Mouse (Mus musculus) gastrocnemius, postnatal 36 days (tissue): ENCODE data around the gene Zfp871. TPM values are rescaled to one million over a fixed set of nuclear protein-coding genes. Genes with fewer than 3 reads are reported as not detected.

Experiments used
- DNase-seq, 2 experiments: peaks; one replicate each; pipeline ENCODE4 v3.0.0; 2022
- intact Hi-C: fragments of 180-260 bp; cut with DNase I; formaldehyde crosslinking; loops from one replicate; pipeline ENCODE4 v1.15.1; 2025
- long read RNA-seq, 2 experiments: library from polyadenylated mRNA; stranded (forward); transcript quantifications; one replicate each; pipeline ENCODE4 v2.0.0; 2021
- total RNA-seq, 2 experiments: library from RNA; stranded (reverse); gene quantifications; 2 replicates each; pipeline ENCODE4 v1.2.3; 2021

Gene Zfp871
- 10 to 100 TPM; 16.9 to 21.8 TPM for total RNA-seq
- long read RNA-seq, experiment 1, partial matches to known transcripts = 0 of 5 reads
- long read RNA-seq, experiment 1, other reads (novel, unspliced or antisense) = 5 of 5 reads
- long read RNA-seq, experiment 2, full-length matches to known transcripts = 2 of 7 reads
- long read RNA-seq, experiment 2, partial matches to known transcripts = 0 of 7 reads
- long read RNA-seq, experiment 2, other reads (novel, unspliced or antisense) = 5 of 7 reads

DNA sequence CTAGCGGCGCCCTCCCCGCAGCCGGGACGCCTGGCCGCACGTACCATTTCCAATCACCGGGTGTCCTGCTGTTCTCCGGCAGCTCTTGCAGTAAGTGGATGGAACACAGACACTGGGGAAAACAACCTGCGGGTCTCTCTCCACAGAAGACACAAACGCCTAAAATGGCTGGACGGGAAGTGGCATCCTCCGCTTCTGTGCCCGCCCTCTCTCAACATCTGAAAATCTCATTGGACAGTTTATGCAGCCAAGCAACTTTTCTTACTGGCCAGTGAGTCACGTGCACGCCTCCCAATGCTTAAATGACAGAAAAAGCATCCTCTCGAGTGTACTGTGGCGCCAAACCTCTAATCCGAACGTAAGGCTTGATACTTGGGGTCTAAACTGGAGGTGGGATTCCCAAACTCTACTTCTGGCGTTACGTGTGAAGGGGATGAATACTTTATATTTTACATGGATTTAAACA is at the start of gene Zfp871:
TSS of gene Zfp871 (minus strand) at position 194 of the 466 bp plus-strand sequence.
- intact Hi-C loops = no loop called here

DNA sequence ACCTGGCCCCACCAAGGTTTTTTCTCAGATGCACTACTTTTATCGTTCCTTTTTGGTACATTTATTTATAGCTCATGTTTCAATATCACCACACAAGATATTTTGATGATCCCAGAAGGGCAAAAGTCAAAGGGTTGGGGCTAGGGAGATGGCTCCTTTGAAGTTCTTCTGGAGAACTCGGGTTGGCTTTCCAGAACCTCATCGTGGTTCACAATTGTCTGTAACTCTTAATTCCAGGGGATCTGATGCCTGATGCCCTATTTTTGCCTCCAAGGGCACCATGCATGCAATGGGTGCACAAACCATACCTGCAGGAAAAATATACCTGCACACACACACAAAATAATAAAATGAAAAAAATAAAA is 42.3 kb upstream of the Zfp871 start:
- no peak for DNase-seq
- intact Hi-C loops = no loop called here

More for the DNA sequence above, at the start of gene Zfp871:
- DNase-seq = peak; percentile 75 to 77

DNA sequence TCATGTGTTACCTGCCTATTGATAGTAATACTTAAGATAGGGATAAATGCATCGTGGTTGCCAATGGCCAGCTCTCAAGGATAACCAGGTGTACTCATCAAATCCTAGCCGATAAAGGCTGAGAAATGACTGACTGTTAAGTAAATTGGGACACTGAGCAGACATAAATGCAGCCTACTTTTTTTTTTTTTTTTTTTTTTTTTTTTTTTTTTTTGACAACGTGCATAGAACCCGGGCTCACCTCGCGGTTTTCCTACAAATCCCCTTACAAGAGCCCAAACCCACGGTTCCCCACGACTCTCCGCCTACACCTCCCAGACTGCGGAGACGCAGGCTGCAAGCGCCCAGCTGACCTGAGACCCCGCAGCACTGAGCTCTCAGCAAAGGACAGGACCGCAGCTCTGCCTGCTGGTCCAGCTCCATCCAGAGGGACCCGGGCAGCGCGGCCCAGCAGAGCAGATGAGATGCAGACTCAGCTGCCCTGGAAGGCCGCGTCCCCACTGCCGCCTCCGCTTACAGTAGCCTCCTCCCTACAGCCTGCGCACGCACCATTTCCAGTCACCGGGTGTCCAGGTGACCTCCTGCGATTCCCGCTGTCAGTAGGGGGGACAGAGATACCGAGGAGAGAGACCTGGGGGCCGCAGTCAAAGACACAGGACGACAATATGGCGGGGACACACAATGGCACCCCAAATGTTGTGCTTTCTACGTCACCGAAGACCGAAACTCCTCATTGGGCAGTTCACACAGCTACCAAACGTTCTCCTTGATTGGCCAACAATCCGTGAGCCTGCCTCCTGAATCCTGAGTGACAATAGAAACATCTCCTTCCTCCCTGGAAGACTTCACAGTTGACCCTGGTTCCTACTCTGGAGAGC is 41.7 kb upstream of the Zfp871 start, which contains the start of gene Zfp799:
TSS of gene Zfp799 (minus strand) at position 722 of the 878 bp plus-strand sequence.
- peak; percentile 49 to 63 for DNase-seq
- intact Hi-C loops = no loop called here

DNA sequence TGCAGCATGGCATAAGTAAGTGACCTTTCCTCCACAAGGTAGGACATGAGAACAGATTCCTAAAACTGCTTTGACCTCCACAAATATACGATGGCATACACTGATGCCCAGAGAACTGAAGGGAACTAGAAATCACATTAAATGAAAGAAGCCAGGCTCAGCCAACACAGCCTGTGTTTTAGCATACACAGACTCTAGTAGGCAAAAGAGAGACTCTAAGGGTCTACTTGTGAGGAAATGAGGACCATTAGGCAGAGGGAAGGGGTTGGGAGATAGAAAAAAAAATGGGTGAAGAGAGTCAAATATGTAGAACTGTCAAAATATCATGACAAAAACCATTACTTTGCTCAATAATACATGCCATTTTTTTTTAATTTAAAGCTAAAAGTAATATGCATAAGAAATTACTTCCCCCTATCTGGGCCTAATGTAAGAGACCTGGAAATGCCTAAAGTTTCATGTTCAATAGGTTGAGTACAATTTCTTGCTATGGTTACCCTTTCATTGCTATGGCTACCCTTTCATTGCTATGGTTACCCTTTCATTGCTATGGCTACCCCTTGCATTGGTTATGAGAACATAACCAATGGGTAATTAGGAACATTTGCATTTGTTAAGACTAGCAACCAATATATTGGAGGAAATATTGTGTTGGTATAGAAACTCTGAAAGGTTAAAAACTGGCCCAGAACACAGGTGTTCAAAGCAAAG is 28.1 kb upstream of the Zfp871 start:
- intact Hi-C loops = no loop called here
- DNase-seq = no peak

DNA sequence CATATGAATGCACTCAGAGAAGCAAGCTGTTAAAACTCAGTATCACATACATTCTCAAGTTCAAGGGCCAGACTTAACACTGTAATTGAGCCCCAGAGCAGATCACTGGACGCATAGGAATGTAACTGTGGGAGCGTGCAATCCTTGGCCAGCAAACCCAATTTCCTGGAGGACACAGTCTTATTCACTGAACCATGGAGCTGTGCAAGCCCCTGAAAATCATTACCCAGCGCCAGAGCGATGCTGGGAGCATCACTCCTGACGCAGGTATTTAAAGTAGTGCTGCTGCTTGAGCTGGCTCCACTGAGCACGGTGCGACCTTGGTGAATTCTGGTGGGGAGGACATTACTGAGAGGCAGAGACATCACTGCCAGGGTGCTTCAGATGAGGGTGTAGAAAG is 26.0 kb upstream of the Zfp871 start:
- intact Hi-C loops = no loop called here
- no peak for DNase-seq

DNA sequence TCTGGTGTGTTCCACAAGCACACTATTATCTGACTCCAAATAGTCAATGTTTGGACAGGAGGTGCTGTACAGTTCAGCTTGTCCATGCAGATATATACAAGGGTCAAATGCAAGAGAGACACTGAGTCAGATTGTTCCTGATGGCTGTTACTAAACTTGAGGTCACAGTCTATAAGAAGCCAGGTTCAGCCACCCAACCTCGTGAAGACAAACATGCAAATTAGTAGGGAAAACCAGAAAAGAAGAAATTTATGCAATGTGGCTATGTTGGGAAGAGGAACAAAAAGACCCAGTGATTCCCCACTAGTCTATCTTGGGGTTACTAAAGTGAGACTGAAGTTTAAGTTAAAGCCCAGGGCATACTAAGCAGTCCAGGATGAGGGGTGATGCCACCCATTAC is 22.6 kb upstream of the Zfp871 start:
- DNase-seq = no peak
- intact Hi-C loops = no loop called here

DNA sequence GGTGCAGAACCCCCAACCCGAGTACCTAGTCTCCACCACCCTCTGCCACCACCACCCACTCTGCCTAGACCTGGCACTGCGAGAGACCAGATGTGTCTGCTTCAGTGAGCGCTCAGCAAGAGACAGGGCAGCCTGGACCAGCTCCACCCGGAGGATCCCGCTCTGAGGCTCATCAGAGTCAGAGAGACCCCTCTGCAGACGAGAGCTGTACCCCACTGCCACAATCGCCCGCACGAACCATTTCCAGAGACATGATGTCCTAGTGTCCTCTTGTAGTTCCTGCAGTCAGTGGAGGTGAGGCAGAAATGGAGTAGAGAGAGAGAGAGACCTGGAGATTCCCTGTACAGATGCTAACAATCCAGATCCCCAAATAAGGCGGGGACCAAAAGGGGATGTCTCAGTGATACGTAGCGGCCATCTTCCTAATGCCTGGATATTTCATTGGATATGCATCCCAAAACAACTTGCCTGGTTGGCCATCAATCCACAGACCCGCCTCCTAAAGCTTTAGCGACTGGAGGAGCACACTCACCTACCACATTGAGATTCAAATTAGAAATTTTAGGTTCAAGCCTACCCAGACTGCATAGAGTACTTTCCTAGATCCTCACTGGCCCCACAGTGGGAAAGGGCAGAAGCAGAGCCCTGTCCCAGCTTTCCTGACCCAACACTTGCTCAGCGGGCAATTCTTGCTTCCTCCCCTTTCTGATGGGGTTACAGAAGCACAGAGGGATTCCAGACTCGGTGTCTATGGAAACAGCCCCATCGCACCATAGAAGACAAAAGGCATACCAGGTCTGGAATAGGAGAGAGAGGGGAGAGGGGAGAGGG is 21.7 kb upstream of the Zfp871 start, which contains the start of gene Zfp811:
TSS of gene Zfp811 (minus strand) at position 388 of the 831 bp plus-strand sequence.
- intact Hi-C loops = no loop called here
- DNase-seq = no peak

DNA sequence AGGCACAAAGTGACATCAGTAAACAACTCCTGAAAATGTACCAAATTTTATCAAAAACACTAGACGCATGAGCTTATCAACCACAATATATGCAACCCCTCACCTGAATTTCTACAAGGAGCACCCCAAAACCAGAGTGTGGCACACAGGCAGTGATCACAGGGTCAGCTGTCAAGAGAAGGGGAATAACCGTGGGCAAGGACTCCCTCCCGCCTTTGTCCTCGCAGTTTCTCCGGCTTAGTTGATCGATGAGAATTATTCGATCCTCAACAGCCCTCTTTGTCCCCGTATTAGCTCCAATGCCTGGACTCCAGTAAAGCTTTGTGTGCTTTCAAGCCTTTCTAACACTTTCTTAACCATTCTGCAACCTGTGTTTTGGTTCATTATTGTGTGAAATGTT is 20.8 kb upstream of the Zfp871 start:
- intact Hi-C loops = no loop called here
- no peak for DNase-seq

DNA sequence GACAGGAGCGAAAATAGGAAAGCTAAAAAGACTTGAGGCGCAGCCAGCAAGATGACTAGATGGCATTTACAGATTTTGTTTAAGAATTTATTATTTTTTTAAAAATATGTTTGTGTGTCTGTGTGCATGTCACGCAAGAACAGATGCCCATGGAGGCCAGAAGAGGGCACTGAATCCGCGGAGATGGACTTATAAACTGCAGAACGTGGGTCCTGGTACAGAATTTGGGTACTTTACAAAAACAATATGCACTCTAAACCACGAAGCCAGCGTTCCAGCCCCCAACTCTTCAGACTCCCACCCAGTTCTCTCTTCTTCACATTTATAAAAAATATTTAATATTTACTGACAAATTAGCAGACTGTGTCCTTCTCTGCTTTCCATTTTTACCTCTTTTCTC is 1.2 kb upstream of the Zfp871 start:
- intact Hi-C loops = no loop called here
- DNase-seq = no peak

DNA sequence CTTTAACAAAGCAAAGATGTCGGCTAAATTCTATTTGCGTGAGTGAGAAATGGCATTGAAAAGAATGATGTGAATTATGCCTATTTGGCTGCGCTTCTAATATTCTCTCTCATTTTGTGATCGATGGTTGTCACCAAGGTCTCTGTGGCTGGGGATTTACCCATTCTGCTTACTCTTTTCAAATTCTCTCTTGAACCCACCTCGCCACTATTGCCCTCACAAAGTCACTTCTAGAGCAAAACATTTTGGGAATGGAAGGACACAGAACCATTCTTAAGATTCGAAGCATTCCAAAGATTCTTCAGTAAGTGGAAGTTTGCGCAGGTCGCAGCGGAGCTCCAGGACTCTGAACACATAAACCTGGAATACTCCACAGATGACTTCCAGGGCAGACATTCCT is 489 bp upstream of the Zfp871 start:
- no peak for DNase-seq
- intact Hi-C loops = no loop called here

DNA sequence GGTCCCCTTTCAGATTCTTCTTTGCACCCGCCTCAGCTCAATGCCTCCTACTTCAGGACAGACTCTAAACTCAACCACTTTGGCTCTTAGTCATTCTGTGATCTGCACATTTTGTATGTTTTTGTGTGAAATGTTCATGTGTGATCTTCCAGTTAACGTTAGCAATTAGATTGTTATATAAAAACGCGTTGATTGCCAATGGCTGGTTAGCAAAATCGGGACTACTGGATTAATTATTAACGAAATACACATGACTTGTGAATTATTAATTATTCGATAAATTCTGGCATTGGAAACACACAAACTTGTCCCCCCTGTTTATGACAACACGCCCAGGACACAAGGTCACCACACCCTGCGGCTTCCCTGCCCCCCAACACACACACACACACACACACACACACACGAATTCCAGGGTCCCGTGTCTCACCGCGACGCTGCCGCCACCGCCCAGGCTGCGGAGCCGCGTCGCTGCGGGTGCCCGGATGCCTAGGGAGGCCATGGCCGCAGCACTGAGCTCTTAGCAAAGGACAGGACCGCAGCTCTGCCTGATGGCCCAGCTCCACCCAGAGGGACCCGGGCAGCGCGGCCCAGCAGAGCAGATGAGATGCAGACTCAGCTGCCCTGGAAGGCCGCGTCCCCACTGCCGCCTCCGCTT is 522 bp downstream of the Zfp871 start:
- intact Hi-C loops = no loop called here
- peak in 1 of 2 experiments; percentile 25 for DNase-seq

DNA sequence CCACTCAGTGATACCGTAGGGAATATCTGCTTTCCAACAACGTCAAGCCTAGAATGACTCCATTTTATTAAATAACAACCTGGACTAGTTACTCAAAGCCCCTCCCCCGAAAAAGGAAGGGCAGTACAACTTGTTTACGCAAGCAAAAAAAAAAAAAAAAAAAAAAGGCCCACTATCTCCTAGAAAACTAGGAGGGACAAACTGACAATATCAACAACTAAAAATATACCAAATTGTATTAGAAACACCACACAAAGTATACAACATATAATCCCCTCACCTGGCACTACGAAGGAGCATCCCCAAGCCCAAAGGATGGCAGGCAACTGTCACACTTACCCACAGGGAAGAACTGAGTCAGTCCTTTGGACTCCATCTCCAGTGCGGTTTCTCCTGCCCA is 1.1 kb downstream of the Zfp871 start:
- no peak for DNase-seq
- intact Hi-C loops = no loop called here

DNA sequence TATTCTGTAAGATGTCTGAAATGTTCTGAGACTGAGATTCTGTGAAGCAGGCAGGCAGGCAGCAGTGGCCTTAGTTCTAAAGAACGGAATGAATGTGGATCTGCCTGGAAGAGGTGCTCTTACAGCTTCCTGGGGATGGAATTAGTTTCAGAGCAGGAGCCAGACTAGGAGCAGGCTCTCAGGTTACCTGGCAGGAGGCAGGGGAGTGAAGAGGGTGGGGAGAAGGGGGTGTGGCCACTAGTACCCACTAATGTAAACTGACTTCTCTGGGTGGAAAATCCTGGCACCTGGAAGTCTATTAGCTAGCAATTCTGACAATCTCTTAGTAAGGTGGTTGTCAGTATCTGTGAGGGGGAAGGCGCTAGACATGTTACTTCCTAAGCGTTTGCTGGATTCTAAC is 2.4 kb downstream of the Zfp871 start:
- peak in 1 of 2 experiments; percentile 21 for DNase-seq
- intact Hi-C loops = no loop called here

DNA sequence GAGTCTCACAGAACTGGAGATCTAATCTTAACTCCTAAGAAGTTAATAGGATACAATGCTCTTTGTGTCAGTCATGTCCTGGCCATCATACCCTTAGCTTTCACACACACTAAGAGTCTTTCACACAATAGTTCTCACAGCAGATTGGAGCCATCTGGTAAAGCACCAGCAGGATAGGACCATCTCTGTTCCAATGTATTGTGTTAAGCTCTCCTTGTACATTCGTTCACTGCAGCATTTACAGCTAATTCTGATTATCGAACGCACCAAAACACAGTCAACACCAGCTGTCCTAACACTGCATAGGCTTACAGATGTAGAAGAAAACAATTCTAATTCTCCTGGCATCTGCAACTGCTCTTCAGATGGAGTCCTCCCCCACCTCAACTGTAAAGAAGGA is 10.5 kb downstream of the Zfp871 start:
- intact Hi-C loops = no loop called here
- DNase-seq = no peak

DNA sequence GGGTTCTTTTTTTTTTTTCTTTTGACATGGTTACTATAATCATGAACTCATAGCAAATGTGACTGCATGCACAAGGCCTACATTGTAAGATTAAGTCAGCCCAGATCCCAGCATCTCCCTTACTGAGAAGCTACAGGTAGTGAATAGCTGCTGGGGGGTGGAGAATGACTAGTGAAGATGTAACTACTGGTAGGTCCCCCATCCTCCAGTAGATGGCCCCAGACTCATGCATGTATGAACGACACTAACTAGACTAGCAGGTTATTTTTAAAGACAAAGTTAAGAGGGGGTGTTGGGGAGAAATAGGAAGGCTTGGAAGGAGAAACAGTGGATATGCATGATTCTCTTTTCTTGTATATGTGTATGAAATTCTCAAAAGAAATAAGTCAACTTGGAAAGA is 16.9 kb downstream of the Zfp871 start:
- intact Hi-C loops = loop anchor here (5.0 kb wide), 1 partner anchor 96 kb away; no protein-coding TSS in a partner anchor
- no peak for DNase-seq

DNA sequence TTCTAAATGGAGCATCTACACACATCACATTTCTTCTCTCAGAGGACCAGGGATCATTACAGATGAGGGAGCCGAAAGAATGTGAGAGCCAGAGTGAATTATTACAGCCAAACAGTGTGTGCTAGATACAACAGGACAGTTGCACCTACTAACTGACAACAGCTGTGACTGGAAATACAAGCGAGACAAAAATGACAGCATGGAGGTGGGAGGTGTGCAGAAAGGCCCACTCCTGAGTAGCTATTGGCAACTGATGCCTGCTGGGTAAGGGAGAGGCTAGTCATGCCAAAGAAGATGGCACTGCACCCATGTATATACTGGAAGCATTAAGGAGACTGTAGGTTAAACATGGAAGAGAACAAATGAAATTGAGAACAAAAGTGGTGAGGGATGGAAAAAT is 21.7 kb downstream of the Zfp871 start:
- intact Hi-C loops = loop anchor here (5.0 kb wide), 1 partner anchor 181 kb away; the partner anchor contains the start of gene Cyp4f13
- DNase-seq = no peak

DNA sequence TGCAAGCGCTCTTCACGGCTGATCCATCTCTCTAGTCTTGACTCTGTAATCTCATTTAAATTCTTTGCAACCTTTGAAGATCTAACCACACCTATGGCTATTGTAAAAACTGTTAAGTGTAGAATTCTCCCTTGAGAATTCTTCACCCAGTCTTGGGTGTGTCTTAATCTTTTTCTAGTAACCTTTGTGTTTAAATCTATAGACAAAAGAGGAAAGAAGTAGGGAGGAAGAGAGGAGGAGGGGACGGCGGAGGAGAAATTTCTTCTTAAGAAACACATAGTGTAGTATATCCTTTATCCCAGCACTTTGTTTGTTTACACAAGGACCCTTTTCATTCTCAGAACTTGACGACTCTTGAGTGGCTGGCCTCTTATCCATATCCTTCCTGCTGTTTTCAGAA is 30.8 kb downstream of the Zfp871 start:
- no peak for DNase-seq
- intact Hi-C loops = no loop called here

DNA sequence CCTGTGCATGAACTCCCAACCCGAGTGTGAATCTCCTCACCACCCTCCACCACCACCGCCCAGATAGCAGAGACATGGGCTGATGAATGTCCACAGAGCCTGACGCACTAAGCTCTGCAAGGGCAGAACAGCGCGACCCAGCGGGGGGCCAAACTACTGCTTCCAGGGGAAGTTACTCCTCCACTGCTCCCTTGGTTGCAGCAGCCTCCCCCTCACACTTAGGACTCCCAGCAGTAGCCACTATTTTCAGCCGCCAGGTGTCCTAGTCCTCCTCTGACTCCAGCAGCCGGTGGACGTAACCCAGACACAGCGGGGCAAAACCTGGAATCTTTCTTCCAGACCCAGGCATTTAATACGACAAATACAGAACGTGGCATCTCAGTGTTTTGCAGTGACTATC is 34.5 kb downstream of the Zfp871 start:
- intact Hi-C loops = no loop called here
- no peak for DNase-seq

DNA sequence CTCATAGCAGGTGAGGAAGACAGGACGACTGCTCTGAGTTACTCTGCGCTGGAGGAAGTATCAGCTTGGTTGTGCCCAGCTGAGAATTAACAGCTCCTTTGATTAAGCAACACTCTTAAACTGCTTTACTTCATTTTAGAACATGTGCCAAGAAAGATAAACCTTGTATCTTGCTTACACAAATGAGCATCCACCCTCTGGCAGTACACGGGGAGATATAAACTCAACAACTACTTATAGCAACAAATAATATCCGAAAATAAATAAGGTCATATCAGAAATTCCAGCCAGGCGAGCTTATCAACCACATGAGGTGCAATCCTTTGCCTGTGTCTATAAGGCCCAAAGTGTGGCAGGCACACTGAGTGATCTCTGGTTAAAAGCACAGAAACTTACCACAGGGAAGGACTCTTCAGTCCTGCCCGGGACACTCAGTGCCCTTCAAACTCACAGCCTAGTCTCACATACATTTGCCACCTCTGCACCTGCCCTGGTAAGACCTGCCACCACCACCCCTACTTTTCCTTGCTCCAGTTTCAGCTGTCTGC is 35.2 kb downstream of the Zfp871 start:
- no peak for DNase-seq
- intact Hi-C loops = no loop called here
